Mouse (Mus musculus) heart, adult 2 months (tissue): ENCODE measurements at regions not wholly inside any gene's neighbourhood (a gene's known extent, or its start where the extent isn't known, plus 50 kb on each side); places are given as distances from the start of the nearest gene placed in this dataset.

Experiments used
- DNase-seq, 2 experiments: peaks; one replicate each; pipeline ENCODE4 v3.0.0; 2021
- H3K27ac ChIP-seq: fragments of 200-600 bp; 2 replicates; pipeline ENCODE4 v1.8.1; 2022
- H3K27me3 ChIP-seq: fragments of 200-500 bp; 2 replicates; pipeline ENCODE4 v1.6.1; 2012; ENCODE audit warnings: mild to moderate bottlenecking, low read length, inconsistent platforms, mixed read lengths; ENCODE audit not compliant: control insufficient read depth, insufficient read depth
- H3K36me3 ChIP-seq: fragments of 200-500 bp; 2 replicates; pipeline ENCODE4 v1.6.1; 2012; ENCODE audit warnings: low read length, inconsistent platforms; ENCODE audit not compliant: control insufficient read depth, insufficient read depth
- H3K4me1 ChIP-seq: fragments of 200-500 bp; 2 replicates; pipeline ENCODE4 v1.6.1; 2011; ENCODE audit warnings: low read length; ENCODE audit not compliant: control insufficient read depth, insufficient read depth
- H3K4me3 ChIP-seq: fragments of 200-600 bp; 2 replicates; pipeline ENCODE4 v1.8.1; 2022
- H3K79me2 ChIP-seq: fragments of 200-500 bp; replicated peaks from 2 replicates; pipeline ENCODE4 v1.6.1; 2012; ENCODE audit warnings: mild to moderate bottlenecking, inconsistent platforms, low read length, moderate library complexity, mixed read lengths; ENCODE audit not compliant: control insufficient read depth, insufficient read depth
- H3K9ac ChIP-seq: fragments of 200-500 bp; 2 replicates; pipeline ENCODE4 v1.6.1; 2012; ENCODE audit warnings: low read depth, mild to moderate bottlenecking, control low read depth, inconsistent platforms, low read length, mixed read lengths
- CTCF ChIP-seq: fragments of 200-600 bp; IDR thresholded peaks from 2 replicates; pipeline ENCODE4 v1.8.1; 2022; ENCODE audit warnings: antibody characterized with exemption, mild to moderate bottlenecking, moderate library complexity
- EP300 ChIP-seq: fragments of 200-500 bp; IDR thresholded peaks from 2 replicates; pipeline ENCODE4 v1.6.1; 2011; ENCODE audit warnings: low read depth, low read length, control low read depth; ENCODE audit not compliant: insufficient read depth
- POLR2A ChIP-seq: fragments of 200-500 bp; IDR thresholded peaks from 2 replicates; pipeline ENCODE4 v1.6.1; 2011; ENCODE audit warnings: mild to moderate bottlenecking, low read depth, low read length, control low read depth; ENCODE audit not compliant: insufficient read depth
- WGBS: fragments of 180-500 bp; shearing (Covaris S2); methylation state at CpG from one replicate; pipeline ENCODE4 v1.1.7; 2018; 5-methylcytosine and 5-hydroxymethylcytosine counted together
- intact Hi-C: fragments of 180-260 bp; cut with DNase I; formaldehyde crosslinking; loops from one replicate; pipeline ENCODE4 v1.15.1; 2025

- no peak for DNase-seq
- intact Hi-C loops: no loop called here
- Histone ChIP-seq H3K9ac (no peak overlapping the region), H3K36me3 (no peaks in the 10 kb centered on the region), H3K27ac (no peak overlapping the region), H3K4me3 (no peak overlapping the region), H3K79me2 (no peaks in the 10 kb centered on the region), H3K27me3 (no peaks in the 10 kb centered on the region), H3K4me1 (no peaks in the 10 kb centered on the region)
- WGBS: 79% methylated on average over 3 of the region's 3 CpGs
- TF ChIP-seq POLR2A: no peak
- no peak for TF ChIP-seq EP300
- TF ChIP-seq CTCF: no peak
These were observed 244.0 kb upstream of the Fam98a start for GRCm38 (mm10) chr17:75795772-75796171.

- H3K4me3 ChIP-seq: no peak overlapping the region
- H3K36me3 ChIP-seq: no peaks in the 10 kb centered on the region
- H3K79me2 ChIP-seq: no peaks in the 10 kb centered on the region
- no peak overlapping the region for H3K27ac ChIP-seq
- intact Hi-C loops: loop anchor here (5.0 kb wide), 1 partner anchor 162 kb away; no protein-coding TSS in a partner anchor
- TF ChIP-seq POLR2A: no peak
- peak; percentile 53 for TF ChIP-seq CTCF
- 59% methylated on average over 2 of the region's 2 CpGs for WGBS
- DNase-seq: no peak
- H3K27me3 ChIP-seq: no peaks in the 10 kb centered on the region
- H3K9ac ChIP-seq: no peak overlapping the region
- no peaks in the 10 kb centered on the region for H3K4me1 ChIP-seq
These were observed 228.0 kb upstream of the Fam98a start for GRCm38 (mm10) chr17:75779770-75780169.

- Histone ChIP-seq H3K36me3 (no peaks in the 10 kb centered on the region), H3K79me2 (no peaks in the 10 kb centered on the region), H3K27ac (no peak overlapping the region), H3K4me1 (no peaks in the 10 kb centered on the region), H3K27me3 (no peaks in the 10 kb centered on the region), H3K4me3 (no peak overlapping the region), H3K9ac (no peak overlapping the region)
- no peak for TF ChIP-seq CTCF
- no peak for TF ChIP-seq EP300
- no peak for TF ChIP-seq POLR2A
- DNase-seq: no peak
- intact Hi-C loops: loop anchor here (5.0 kb wide), 1 partner anchor 159 kb away; no protein-coding TSS in a partner anchor
- 22% methylated on average over 7 of the region's 7 CpGs for WGBS
These were observed 224.9 kb upstream of the Fam98a start for GRCm38 (mm10) chr17:75776611-75777010.

- intact Hi-C loops: loop anchor here (5.0 kb wide), 1 partner anchor 158 kb away; no protein-coding TSS in a partner anchor
- WGBS: 88% methylated on average over 3 of the region's 3 CpGs
These were observed 223.8 kb upstream of the Fam98a start for GRCm38 (mm10) chr17:75775518-75775917.

GRCm38 (mm10) chr17:75772861-75773260 lies 221.1 kb upstream of the Fam98a start:
- no peaks in the 10 kb centered on the region for H3K4me1 ChIP-seq
- no peak overlapping the region for H3K9ac ChIP-seq
- no peak for TF ChIP-seq POLR2A
- no peak for TF ChIP-seq CTCF
- TF ChIP-seq EP300: no peak
- H3K4me3 ChIP-seq: no peak overlapping the region
- no peak for DNase-seq
- H3K79me2 ChIP-seq: no peaks in the 10 kb centered on the region
- no peaks in the 10 kb centered on the region for H3K27me3 ChIP-seq
- H3K27ac ChIP-seq: no peak overlapping the region
- intact Hi-C loops: no loop called here
- H3K36me3 ChIP-seq: no peaks in the 10 kb centered on the region

More at GRCm38 (mm10) chr17:75775518-75775917, 223.8 kb upstream of the Fam98a start:
- Histone ChIP-seq H3K79me2 (no peaks in the 10 kb centered on the region), H3K4me3 (no peak overlapping the region), H3K9ac (no peak overlapping the region), H3K27me3 (no peaks in the 10 kb centered on the region), H3K36me3 (no peaks in the 10 kb centered on the region), H3K4me1 (no peaks in the 10 kb centered on the region), H3K27ac (no peak overlapping the region)
- DNase-seq: no peak
- TF ChIP-seq EP300 (no peak), POLR2A (no peak), CTCF (no peak)

- no peaks in the 10 kb centered on the region for H3K27me3 ChIP-seq
- no peaks in the 10 kb centered on the region for H3K79me2 ChIP-seq
- no peak overlapping the region for H3K27ac ChIP-seq
- WGBS: 84% methylated on average over 6 of the region's 6 CpGs
- H3K4me3 ChIP-seq: no peak overlapping the region
- no peaks in the 10 kb centered on the region for H3K4me1 ChIP-seq
- intact Hi-C loops: no loop called here
- no peaks in the 10 kb centered on the region for H3K36me3 ChIP-seq
- TF ChIP-seq CTCF (peak; percentile 36), POLR2A (no peak)
- no peak for DNase-seq
- no peak overlapping the region for H3K9ac ChIP-seq
These were observed 216.9 kb upstream of the Fam98a start for GRCm38 (mm10) chr17:75768654-75769053.
